Comparison of ENCODE assay signal across 8 mouse cellular contexts in the genomic region with DNA sequence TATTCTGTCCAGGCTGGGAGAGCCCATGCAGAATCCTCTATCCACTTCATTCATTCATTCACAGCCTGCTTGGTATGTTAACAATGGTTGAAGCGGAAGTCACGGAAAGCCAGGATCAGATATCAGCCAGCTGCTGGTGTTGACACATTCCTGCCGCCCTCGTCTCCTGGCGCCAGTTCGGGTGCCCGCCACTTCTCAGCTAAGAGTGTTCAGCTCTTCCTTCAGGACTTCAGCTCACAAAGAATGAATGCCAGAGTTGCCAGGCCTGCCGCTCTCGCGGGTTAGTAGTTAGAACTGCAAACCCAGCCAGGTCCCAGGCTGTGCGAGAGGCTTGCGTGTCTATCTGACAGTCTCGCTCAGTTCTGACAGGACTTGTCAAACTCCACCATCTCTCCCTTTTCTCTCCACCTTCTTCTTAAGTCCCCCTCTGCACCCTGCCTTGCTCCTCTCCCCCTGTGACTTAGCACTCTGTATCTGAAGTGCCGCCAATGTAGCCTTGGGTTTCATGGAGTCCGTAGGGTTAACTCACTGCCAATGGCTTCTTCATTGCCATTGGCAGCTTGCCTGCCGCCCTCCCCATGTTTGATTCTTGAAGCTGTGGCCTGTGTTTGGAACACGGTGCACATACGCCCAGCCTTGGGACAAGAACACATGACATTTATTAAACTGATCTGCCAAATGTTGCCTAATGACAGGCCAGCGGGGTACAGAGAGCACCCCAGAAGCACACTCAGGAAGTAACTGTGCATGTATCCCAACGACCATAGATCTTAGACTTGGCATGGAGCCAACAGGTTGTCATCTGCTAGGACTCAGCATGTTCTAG. TPM values are rescaled to one million over a fixed set of nuclear protein-coding genes. Genes with fewer than 3 reads are reported as not detected.
A peak's percentile ranks its signal among the peaks of the same experiment; 100 is the strongest.
DNase-seq lines count a peak whose midpoint lies in the region; ATAC-seq lines count a peak whose summit lies in the region.

No protein-coding gene starts in this region.

- intact Hi-C loops in left cerebral cortex, postnatal 4 days (cut with DNase I), result no loop called here
- intact Hi-C loops in left cerebral cortex, postnatal 14 days (cut with DNase I), result no loop called here
- intact Hi-C loops in heart, postnatal 14 days (cut with DNase I), result loop anchor here (5.0 kb wide), 1 partner anchor 59 kb away; no protein-coding TSS in a partner anchor

- H3K4me1 ChIP-seq in embryonic facial prominence, embryonic 12.5 days, result peaks cover 38% of the 10 kb centered on the region
- peaks cover 62% of the 10 kb centered on the region for H3K4me1 ChIP-seq in limb, embryonic 13.5 days
- peaks cover 42% of the 10 kb centered on the region for H3K4me1 ChIP-seq in stomach, embryonic 14.5 days (ENCODE audit: control insufficient read depth, insufficient read depth, low read length)

- H3K9ac ChIP-seq in embryonic facial prominence, embryonic 12.5 days, result no peak overlapping the region
- no peak overlapping the region; the same call in 1 of the 2 replicates for H3K9ac ChIP-seq in limb, embryonic 13.5 days
- H3K9ac ChIP-seq in stomach, embryonic 14.5 days (replicated peaks; ENCODE audit: low read depth, low read length), result no peak overlapping the region

- peak overlapping the region; percentile 36; the same call in 1 of the 2 replicates for H3K27ac ChIP-seq in embryonic facial prominence, embryonic 12.5 days
- peak overlapping the region; percentile 48; the same call in 1 of the 2 replicates for H3K27ac ChIP-seq in limb, embryonic 13.5 days
- H3K27ac ChIP-seq in stomach, embryonic 14.5 days (ENCODE audit: low read length), result peak overlapping the region; percentile 21

- H3K4me3 ChIP-seq in embryonic facial prominence, embryonic 12.5 days, result no peak overlapping the region
- no peak overlapping the region for H3K4me3 ChIP-seq in limb, embryonic 13.5 days
- H3K4me3 ChIP-seq in stomach, embryonic 14.5 days (ENCODE audit: low read depth, low read length), result no peak overlapping the region

- H3K4me2 ChIP-seq in embryonic facial prominence, embryonic 12.5 days (replicated peaks), result no peak overlapping the region
- H3K4me2 ChIP-seq in limb, embryonic 13.5 days (replicated peaks), result peak overlapping the region; percentile 4; the same call in 1 of the 2 replicates
- peak overlapping the region; percentile 6 for H3K4me2 ChIP-seq in stomach, embryonic 14.5 days (replicated peaks; ENCODE audit: low read depth, low read length)

- peak; percentile 60 for DNase-seq in left cerebral cortex, postnatal 4 days
- no peak for DNase-seq in left cerebral cortex, postnatal 14 days (ENCODE audit: low spot score in 2 of 2)
- DNase-seq in heart, postnatal 14 days, result peak; percentile 47 to 53
- no peak for DNase-seq in retina, postnatal 1 day

- no peaks in the 10 kb centered on the region for H3K36me3 ChIP-seq in embryonic facial prominence, embryonic 12.5 days
- H3K36me3 ChIP-seq in limb, embryonic 13.5 days, result peaks cover 24% of the 10 kb centered on the region; the same call in 1 of the 2 replicates
- no peaks in the 10 kb centered on the region for H3K36me3 ChIP-seq in stomach, embryonic 14.5 days (ENCODE audit: control insufficient read depth, insufficient read depth, low read length)

- whole genome bisulfite sequencing in embryonic facial prominence, embryonic 12.5 days, result 56% methylated on average over 20 of the region's 20 CpGs
- 66% methylated on average over 20 of the region's 20 CpGs for WGBS in limb, embryonic 13.5 days
- WGBS in stomach, embryonic 14.5 days, result 36% methylated on average over 20 of the region's 20 CpGs

- no peaks in the 10 kb centered on the region for H3K27me3 ChIP-seq in embryonic facial prominence, embryonic 12.5 days
- H3K27me3 ChIP-seq in limb, embryonic 13.5 days, result no peaks in the 10 kb centered on the region
- H3K27me3 ChIP-seq in stomach, embryonic 14.5 days (ENCODE audit: control insufficient read depth, insufficient read depth, low read length), result no peaks in the 10 kb centered on the region

- H3K9me3 ChIP-seq in embryonic facial prominence, embryonic 12.5 days, result no peaks in the 10 kb centered on the region
- no peaks in the 10 kb centered on the region for H3K9me3 ChIP-seq in limb, embryonic 13.5 days
- no peaks in the 10 kb centered on the region for H3K9me3 ChIP-seq in stomach, embryonic 14.5 days (ENCODE audit: control insufficient read depth, low read depth, low read length)

- ATAC-seq in embryonic facial prominence, embryonic 12.5 days (ENCODE audit: insufficient number of reproducible peaks, insufficient read depth, low FRiP score, low TSS enrichment), result no peak
- peak; percentile 71 for ATAC-seq in limb, embryonic 13.5 days (ENCODE audit: low FRiP score, low read depth)
- ATAC-seq in stomach, embryonic 14.5 days (ENCODE audit: insufficient number of reproducible peaks, insufficient read depth, low FRiP score, low read depth), result peak; percentile 44; the same call in 1 of the 2 replicates
- no peak for ATAC-seq in activated CD4-positive, CD25-positive, alpha-beta regulatory T cell, adult 4 months

RNA-seq across cellular contexts. Expression of gene Tcf7l1, which starts 48.2 kb away (rescaled TPM):
- 1 to 10 TPM; 4.1 to 5.3 TPM for total RNA-seq in left cerebral cortex, postnatal 4 days (2021)
- 1 to 10 TPM; 4.8 to 5.0 TPM for total RNA-seq in left cerebral cortex, postnatal 14 days (2021)
- polyA plus RNA-seq in embryonic facial prominence, embryonic 12.5 days (2016; fragmentation: Nextera tagmentation; extraction: Ambion mirVana), result 50.2 and 53.1 TPM in 2 replicates
- 10 to 100 TPM; 15.0 to 17.8 TPM for total RNA-seq in heart, postnatal 14 days (2021)
- 46.8 and 47.3 TPM in 2 replicates for polyA plus RNA-seq in limb, embryonic 13.5 days (2015; fragmentation: Nextera tagmentation; extraction: Ambion mirVana)
- 35.1 and 39.0 TPM in 2 replicates for polyA plus RNA-seq in stomach, embryonic 14.5 days (2014; fragmentation: Nextera tagmentation; extraction: Ambion mirVana)
- under 1 TPM; 0.40 to 0.75 TPM for polyA plus RNA-seq in activated CD4-positive, CD25-positive, alpha-beta regulatory T cell, adult 4 months (2017; shearing (Covaris generic))

Comparison
In these comparisons a context has a peak if more than half of its experiments do, and no peak if none do; other contexts are left out.
1. DNase-seq: peak in left cerebral cortex, postnatal 4 days (single experiment) and heart, postnatal 14 days (2 of 2); none in left cerebral cortex, postnatal 14 days (0 of 2) and retina, postnatal 1 day (single experiment).
2. ATAC-seq: peak in limb, embryonic 13.5 days (single experiment) and stomach, embryonic 14.5 days (single experiment); none in embryonic facial prominence, embryonic 12.5 days (single experiment) and activated CD4-positive, CD25-positive, alpha-beta regulatory T cell, adult 4 months (single experiment).
3. RNA of gene Tcf7l1, which starts 48.2 kb away (polyA plus RNA-seq): 50.2 to 53.1 TPM in embryonic facial prominence, embryonic 12.5 days, 46.8 to 47.3 TPM in limb, embryonic 13.5 days and 35.1 to 39.0 TPM in stomach, embryonic 14.5 days; 0.40 to 0.75 TPM in activated CD4-positive, CD25-positive, alpha-beta regulatory T cell, adult 4 months; every median in the first group is over 10 times any median in the second.
4. Peak in every context shown above with its lines, with median percentiles within 50 percentile points of each other: H3K27ac ChIP-seq.